Mouse (Mus musculus) spleen, adult 2 months (tissue): Measurements from ENCODE around the gene Gtpbp8.

Experiments used
- CTCF ChIP-seq: fragments of 200-500 bp; IDR thresholded peaks from 2 replicates; pipeline ENCODE4 v1.5.1; 2011; ENCODE audit warnings: mild to moderate bottlenecking, inconsistent platforms; ENCODE audit not compliant: insufficient read depth, insufficient read length, insufficient replicate concordance; ENCODE audit errors: extremely low read depth
- POLR2A ChIP-seq: fragments of 200-500 bp; IDR thresholded peaks from 2 replicates; pipeline ENCODE4 v1.6.1; 2011; ENCODE audit warnings: low read depth, low read length, inconsistent platforms

DNA sequence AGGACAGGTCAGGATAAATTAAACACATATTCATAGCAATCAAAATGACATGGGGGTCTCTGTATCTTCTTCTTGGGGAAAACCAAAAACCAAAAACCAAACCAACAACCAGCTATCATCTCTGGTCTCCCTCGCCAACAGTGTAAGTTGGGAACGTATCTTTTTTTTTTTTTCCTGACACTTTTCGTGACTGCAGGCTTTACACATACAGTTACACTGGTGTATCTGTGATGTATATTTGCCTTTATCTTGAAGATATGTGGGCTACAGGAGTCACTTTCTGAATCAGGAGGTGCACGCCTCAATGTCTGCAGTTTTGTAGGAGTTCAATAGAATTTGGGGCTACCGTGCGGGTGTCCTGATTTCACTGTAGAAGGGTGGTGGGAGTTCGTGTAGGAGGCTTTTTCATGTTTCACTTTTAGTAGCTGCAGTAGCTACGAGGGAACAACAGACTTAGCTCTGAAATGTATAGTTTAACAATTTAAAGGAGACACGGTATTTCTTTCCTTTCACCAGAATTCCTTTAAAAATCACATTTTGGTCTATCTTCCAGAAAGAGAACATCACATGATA lies 20.2 kb upstream of the Gtpbp8 start:
- TF ChIP-seq POLR2A (no peak), CTCF (no peak)
